Mouse (Mus musculus) skeletal muscle tissue, adult 2 months (tissue): ENCODE measurements around the gene Samd8.

Experiments used
- DNase-seq: peaks from one replicate; pipeline ENCODE4 v3.0.0-alpha.2; 2012; ENCODE audit warnings: low read depth, low spot score

Gene Samd8

DNA sequence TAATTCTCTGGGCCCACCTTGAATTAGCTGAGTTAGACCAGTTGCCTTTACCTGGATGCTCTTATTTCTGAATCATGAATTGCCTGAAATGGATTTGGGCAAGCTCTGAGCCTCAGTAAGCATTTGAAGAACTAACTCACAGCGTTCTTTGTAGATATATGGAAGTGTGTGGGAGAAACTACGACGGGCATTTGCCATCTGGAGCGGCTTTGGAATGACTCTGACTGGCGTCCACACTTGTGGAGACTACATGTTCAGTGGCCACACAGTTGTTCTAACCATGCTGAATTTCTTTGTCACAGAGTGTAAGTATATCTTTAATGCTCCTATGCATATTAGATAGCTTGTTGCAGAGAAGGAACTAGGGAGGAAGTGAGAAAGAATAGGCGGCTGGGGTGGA lies 41.9 kb downstream of the Samd8 start:
- DNase-seq, result no peak

DNA sequence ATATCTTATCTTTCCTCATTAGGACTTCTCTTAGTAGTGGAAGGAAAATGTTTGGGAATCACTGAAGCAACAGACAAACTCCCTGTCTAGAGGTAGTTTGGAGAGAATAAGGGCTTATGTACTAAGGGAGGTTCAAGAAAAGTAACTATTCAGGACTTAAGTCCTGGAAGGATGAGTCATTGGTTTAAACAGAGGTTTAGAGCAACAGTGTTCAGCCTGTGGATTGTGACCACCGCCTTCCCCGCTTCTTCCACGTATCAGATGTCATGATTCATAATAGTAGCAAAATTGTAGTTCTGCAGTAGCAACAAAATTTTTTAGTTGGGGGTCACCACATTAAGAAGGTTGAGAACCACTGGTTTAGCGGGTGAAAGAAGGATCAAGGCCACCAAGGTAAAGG lies 50.3 kb downstream of the Samd8 start:
- DNase-seq, result no peak

DNA sequence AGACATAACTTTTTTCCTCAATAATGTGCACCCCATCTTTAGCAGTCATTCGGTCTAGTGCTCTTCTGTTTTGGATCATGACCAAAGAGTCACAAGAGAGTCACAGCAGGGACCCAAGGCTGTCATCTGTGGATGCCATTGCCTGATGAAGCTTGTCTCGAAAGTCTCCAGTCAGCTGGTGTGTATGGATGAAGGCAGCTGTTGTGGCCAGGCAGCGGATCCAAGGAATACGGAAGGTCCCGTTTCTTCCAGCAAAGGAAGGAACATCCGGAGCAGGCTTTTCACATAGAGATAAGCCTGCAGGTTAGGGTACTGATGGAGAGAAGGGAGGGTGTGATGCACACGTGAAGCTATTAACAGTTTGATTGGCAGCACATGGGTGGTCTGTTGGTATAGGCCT lies 51.3 kb downstream of the Samd8 start:
- DNase-seq, result no peak

DNA sequence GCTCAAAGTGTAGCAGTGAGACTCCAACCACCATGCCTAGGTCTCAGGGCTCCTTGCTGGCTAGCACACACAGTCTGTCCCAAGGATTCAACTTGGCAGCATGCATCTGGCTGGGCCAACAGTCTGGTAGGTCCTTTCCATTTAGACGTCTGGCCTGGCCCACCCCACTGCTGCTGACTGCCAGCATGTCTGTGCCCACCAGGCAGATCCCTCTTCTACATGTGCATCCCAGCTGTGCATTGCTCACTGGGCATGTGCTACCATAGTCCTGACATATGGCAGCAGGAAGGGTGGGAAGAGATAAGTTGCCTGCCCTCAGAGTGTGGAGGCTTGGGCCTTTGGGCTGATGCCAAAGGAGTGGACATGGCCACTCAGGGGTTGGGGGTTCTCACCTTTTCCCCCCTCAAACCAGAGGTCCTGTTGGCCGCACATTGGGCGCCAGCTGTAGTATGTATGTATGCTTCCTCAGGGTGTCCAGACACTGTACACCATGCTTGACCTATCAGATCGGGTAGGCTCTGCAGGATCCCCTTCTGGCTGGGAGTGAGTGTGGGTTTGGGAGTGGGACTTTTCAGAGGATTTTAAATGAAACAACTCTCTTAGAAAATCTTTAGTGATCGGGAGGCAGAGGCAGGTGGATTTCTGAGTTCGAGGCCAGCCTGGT lies 52.3 kb downstream of the Samd8 start:
- DNase-seq, result no peak

DNA sequence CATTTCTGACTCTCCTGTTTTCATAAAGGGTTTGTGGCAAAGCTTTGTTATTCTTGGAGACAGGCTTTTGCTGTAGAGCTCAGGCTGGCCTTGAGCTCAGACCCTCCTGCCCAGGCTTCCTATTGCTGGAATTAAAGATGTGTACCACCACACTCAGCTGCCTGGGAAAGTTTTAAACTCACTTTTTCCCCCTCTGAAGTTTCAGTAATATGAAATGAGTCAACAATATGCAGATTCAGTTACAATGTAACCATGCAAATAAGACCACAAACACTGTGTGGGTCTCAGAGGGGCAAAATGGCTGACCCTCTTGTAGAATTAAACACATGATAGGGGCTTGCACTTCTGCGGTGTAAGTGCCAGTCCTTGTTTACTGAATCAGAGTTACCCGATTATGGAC lies 55.9 kb downstream of the Samd8 start:
- no peak for DNase-seq

DNA sequence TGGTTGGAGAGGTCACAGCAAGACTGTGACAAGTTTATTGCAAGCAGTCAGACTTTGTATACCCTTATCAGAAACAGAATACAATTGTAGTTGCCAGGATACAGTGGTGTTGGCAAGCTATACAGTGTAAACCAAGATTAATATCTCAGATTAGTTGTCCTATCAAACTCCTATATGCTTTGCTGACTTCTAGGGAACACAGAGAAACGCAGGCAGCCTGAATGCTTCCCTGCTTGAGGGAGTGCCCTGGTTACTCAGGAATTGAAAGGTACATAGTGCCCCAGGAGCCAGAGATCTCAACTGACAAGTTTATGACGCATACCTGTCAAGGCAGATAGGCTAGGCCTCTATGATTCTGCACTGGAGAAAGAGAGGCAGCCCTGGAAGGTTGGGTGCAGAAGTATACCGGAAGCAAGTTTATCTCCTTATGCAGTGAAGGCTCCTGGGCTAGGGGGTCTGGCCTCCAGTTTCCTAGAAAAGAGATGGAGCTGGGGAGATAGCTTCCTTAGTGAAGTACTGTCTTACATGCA lies 56.4 kb downstream of the Samd8 start:
- DNase-seq, result no peak

DNA sequence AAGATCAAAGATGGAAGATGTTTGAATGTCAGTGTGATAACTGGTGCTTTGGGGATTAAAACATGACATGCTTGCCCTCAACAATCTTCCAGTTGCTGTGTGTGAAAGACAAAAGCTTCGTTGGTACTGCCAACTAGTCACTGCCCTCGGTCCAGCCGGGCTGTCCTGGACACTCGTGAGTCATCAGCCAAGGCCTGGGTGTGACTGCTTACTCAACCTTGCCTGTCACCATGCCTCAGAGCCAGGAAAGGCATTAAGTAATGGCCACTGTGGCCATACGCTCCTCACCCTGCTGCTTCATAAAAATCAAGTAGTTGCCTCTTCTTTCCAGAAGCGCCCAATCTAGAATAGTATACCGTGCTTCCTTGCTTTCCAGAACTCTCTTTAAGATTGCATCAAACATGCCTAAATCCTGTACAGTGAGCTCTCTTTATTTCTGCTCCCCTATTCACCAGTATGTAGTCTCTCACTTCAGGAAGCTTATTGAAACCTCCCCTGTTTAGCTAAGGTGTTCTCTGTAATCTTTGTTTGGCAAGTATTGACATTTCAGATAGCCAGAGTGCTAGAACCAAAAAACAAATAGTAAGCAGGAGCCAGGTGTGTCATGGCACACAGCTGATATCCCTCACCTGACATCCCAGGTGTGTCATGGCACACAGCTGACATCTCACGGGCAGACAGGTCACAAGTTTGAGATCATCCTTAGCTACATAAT lies 58.0 kb downstream of the Samd8 start:
- DNase-seq, result no peak

DNA sequence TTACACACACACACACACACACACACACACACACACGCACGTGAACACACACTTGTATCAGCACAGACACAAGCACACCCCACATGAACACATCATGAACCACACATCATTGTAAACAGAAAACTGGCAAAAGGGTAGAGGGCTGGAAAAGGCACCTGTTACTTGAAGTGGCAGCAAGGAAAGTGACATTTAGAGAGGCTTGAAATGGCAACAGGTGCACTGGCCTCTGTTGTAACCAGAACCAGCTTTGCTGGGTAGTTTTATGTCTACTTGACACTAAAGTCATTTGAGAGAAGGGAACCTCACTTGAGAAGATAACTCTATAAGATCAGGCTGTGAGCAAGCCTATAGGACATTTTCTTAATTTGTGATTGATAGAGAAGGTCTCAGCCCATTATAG lies 59.1 kb downstream of the Samd8 start:
- no peak for DNase-seq

DNA sequence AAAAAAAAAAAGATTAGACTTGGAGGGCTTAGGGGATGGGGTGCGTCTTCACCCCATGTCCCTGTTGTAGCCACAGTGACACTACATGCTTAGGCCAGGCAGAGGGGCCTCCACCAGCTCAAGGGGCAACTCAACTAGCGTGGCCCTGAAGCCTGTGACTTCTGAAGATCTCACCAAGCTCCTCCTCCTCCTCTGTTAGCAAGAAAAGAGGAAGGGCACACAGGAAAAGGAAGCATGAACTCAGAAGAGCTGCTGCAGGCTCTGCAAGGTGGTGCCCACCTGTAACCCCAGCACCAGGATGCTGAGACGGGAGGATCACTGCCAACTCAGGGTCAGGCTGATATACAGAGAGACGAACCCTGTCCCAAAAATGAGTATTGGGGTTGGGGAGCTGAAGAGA lies 61.0 kb downstream of the Samd8 start:
- no peak for DNase-seq

DNA sequence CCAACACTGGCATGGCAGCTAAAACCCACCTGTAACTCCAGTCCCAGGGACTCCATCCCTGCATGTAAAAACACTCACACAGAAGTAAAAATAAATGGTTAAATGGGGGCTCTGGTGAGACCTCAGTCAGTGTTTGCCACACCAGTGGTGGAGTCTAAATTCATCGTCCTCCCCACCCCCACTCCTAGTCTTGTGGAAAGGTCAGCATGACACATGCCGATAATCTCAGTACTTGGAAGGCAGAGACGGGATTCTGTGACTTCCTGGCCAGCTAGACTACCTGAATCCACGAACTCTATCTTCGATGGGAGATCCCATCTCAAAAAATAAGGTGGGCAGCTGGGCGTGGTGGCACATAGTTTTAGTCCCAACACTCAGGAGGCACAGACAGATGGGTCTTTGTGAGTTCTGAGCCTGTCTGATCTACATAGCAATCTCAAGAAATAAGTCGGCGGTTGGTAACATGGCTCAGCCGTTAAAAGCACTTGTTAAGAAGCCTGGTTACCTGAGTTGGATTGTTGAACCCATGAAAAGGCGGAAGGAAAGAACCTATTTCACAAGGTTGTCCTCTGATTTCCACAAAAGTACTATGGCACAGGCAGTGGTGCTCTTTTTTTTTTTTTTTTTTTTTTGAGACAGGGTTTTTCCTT lies 61.5 kb downstream of the Samd8 start:
- no peak for DNase-seq

DNA sequence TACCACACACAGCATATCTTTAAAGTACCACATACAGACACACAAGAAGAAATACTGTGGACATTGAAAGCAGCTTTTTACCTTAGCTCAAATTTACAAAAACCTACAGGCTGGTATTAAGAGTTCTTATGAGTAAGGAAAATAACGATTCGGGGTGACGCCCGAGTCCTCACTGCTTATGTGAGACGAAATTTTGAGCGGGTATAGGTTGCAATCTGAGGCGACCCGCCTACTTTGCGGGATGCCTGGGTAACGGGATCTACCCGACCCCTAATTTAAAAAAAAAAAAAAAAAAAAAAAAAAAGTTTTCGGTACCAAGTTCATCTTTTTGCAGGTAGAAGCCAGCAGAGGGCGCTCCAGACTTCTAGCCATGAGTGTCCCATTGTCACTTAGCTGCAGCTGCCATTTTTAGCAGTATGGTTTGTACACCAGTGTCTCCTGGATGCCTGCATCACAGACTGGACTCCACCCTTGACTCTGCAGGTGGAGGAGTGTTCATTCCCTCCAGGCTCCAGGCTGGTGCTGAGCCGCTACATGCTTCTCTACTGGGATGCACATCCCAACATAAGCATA lies 62.3 kb downstream of the Samd8 start:
- DNase-seq, result peak; percentile 72

DNA sequence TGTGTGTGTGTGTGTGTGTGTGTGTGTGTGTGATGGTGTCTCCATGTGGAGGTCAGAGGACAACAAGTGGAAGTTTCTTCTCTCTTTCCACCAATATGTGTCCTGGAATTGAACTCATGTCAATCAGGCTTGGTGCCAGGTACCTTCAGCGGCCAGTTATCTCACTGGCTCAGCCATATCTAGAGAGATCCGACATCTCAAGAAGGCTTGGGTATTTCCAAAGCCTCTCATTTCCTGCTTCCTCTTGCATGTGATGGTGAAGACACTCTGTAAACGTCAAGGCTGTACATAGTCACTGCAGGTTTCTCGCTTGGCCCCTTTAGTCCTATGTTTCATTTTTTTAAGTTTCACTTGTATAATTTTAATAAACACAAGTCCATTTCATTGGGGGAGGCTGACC lies 62.9 kb downstream of the Samd8 start:
- DNase-seq, result no peak

DNA sequence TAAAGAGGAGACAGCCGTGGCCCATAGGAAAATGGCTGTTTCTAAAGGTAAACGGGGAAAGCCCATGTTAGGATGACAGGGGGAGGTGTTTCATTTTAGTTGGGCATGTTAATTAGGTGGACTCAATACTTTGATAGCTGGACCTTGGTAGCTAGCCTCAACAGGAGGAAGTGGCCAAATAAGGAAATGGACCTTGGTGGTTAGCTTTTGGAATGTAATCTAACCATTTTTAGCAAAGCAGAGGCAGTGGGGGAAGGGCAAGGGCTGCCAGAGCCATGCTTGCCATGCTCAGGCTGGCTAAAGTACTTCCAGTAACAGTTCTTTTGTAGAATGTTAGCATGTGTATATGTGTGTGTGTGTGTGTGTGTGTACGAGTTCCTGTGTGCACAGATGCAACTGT lies 63.5 kb downstream of the Samd8 start:
- no peak for DNase-seq

DNA sequence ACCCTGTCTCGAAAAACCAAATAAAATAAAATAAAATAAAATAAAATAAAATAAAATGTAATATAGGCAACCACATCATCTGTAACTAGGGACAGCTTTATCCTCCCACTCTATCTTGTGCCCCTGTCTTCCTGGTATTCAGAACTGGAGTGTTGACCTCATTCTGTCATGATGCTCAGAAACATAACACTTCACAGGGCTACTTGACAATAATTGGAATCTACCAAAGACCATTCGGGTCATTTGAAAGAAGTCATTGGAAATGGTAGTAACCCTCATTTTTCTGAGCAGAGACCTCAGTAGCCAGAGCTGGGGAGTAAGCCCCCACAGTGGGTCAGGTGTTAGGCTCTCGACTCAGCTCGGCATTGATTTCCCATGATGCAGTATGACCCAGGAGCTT lies 64.3 kb downstream of the Samd8 start:
- DNase-seq, result no peak

DNA sequence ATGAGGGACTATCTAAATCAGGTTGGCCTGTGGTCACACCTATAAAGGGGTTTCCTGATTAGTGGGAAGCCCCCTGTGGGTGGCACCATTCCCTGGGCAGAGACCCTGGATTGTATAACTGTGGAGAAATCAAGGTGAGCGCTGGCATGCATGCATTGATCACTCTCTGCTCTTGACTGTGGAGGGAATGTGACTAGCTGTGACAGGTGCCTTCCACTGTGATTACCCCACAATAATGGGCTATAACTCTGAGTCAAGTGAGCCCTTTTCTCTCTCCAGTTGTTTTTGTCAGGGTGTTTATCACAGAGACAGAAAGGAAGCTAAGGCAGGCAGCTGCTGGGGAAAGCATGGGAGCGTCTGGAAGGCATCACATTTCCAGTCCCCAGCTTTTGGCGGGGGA lies 65.9 kb downstream of the Samd8 start:
- no peak for DNase-seq

DNA sequence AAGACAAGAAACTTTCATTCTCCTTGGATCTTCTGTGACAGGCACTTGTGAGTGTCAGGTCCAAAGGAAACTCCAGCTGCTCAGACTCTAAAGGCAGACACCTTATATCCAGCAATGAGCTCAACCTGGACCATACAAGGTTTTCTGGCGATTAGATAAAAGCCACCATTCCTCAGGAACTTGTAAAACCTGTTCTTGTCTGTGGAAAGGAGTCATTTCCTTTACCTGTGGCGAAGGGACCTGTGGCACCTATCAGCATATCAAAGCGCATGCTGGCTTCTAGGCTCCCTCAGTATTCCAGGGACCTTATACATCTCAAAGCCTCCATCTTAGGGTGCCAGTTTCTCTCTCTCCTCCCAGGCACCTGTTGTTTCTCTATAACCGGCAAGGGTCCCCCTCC lies 67.1 kb downstream of the Samd8 start:
- DNase-seq, result no peak

DNA sequence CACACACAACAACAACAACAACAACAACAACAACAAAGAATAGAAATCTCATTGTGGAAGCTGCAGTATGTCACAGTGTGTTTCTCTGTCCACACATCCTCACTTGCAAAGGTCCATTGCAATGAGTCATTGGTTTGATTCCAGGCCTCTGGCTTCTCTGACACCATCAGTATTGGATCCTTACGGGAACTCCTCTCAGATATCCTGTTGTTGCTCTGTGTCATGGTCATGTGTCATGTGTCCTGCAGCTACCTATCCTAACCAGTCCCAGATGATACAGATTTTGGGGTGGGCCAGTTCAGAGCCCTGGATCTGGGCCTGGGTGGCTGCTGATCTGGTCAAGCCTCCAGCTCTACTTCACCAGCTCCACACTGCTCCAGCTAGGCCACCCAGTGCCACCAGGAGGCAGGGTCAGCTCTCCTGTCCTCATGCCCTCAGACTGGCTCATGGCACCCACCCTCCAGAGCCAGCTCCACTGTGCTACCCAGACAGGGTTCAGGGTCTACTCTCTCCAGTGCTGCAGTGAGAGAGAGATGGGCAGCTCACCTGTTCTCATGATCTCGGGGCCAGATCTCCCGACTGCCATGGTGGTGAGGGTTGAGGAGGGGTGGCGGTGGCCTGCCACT lies 70.7 kb downstream of the Samd8 start:
- no peak for DNase-seq

DNA sequence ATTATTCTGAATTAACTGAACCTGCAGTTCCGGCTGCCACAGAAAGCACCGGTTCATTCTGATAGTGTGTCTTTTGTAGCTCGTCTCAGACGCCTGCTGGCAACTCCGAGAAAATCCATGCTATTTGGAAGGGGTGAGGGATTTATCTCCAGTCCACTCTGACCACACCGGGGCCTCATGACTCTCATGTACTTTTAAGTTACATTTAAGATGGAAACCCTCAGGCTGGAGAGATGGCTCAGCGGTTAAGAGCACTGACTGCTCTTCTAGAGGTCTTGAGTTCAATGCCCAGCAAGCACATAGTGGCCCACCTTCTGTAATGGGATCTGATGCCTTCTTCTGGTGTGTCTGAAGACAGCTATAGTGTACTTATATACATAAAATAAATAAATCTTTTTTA lies 72.0 kb downstream of the Samd8 start:
- DNase-seq, result no peak

DNA sequence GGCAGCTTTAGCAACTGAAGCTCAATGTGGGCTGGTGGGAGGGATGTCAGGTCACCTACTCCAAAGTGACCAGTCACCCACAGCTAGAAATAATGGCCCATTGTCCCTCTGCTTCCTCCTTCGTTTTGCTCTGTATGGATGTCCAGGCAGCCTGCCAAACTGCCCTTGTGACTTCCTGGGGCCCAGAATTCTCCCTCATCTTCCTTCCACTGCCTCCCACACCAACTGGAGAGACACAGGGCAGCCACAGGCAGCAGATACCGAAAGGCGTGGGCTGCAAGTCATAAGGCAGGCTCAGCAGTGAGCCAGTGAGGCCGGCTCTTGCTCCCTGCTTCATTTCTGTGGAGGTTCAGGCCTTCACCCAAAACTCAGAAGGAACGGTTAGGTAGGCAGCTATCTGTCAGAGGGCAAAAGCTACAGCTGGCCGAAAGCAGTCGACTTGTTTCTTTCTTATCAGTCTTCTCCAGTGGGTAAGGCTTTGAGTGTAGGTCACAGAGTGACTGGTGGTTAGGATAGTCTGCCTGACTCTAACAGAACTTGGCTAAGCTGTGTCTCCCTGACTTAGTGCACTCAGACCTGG lies 72.6 kb downstream of the Samd8 start:
- peak; percentile 66 for DNase-seq

DNA sequence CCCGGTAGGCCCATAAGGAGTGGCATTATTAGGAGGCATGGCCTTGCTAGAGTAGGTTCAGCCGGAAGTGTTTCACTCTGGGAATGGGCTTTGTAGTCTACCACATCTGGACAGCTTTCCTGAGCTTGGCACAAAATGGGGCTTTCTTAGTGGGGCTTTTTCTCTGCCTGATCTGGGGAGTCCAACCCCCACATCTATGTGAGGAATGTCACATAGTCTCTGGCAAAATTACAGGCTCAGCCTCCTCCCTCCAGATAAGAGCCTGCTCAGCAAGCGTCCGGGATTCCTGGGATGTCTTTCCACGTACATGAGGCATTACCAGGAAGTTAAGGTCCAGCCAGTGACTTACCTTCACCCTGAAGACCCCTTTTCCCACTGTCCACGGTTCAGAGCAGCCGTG lies 73.6 kb downstream of the Samd8 start:
- no peak for DNase-seq

DNA sequence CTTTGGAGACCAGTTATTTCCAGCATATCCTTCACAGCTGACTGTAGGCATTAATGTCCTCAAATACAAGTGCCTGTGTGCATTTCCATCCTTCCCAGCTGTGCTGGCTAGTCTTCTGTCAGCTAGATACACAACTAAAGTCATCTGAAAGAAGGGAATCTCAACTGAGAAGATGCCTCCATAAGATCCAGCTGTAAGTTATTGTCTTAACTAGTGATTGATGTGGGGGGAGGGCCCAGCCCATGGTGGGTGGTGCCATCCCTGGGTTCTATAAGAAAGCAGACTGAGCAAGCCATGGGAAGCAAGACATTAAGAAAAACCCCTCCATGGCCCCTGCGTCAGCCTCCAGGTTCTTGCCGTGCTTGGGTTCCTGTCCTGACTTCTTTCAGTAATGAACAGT lies 74.6 kb downstream of the Samd8 start, which contains the start of gene Vdac2:
Vdac2 (plus strand) TSS at position 301 of the 400 bp plus-strand sequence.
- DNase-seq, result no peak
